Mouse (Mus musculus) neural tube, embryonic 13.5 days (tissue): ENCODE data around the gene Ccdc149. TPM values are rescaled to one million over a fixed set of nuclear protein-coding genes. Genes with fewer than 3 reads are reported as not detected.

Experiments used
- ATAC-seq: fragments of 200-750 bp; cut with Nextera tagmentation; 2 replicates; pipeline ENCODE4 v1.8.0; 2017; ENCODE audit warnings: low read depth, mild to moderate bottlenecking, moderate TSS enrichment, moderate library complexity
- H3K27ac ChIP-seq: fragments of 300-500 bp; sonication (generic); replicated peaks from 2 replicates; pipeline ENCODE4 v1.5.1; 2015; ENCODE audit warnings: moderate library complexity, mild to moderate bottlenecking, inconsistent platforms
- H3K27me3 ChIP-seq: fragments of 300-500 bp; sonication (generic); 2 replicates; pipeline ENCODE4 v1.6.1; 2015; ENCODE audit warnings: mild to moderate bottlenecking, inconsistent platforms
- H3K36me3 ChIP-seq: fragments of 300-500 bp; sonication (generic); 2 replicates; pipeline ENCODE4 v1.6.1; 2015; ENCODE audit warnings: mild to moderate bottlenecking, inconsistent platforms
- H3K4me1 ChIP-seq: fragments of 300-500 bp; sonication (generic); replicated peaks from 2 replicates; pipeline ENCODE4 v1.6.1; 2015; ENCODE audit warnings: inconsistent platforms
- H3K4me2 ChIP-seq: fragments of 300-500 bp; sonication (generic); 2 replicates; pipeline ENCODE4 v1.6.1; 2015; ENCODE audit warnings: inconsistent platforms, mild to moderate bottlenecking, moderate library complexity
- H3K4me3 ChIP-seq: fragments of 300-500 bp; sonication (generic); 2 replicates; pipeline ENCODE4 v1.5.1; 2015; ENCODE audit warnings: mild to moderate bottlenecking, inconsistent platforms
- H3K9ac ChIP-seq: fragments of 300-500 bp; sonication (generic); 2 replicates; pipeline ENCODE4 v1.6.1; 2015; ENCODE audit warnings: moderate library complexity, mild to moderate bottlenecking, inconsistent platforms
- H3K9me3 ChIP-seq: fragments of 300-500 bp; sonication (generic); 2 replicates; pipeline ENCODE4 v1.6.1; 2016; ENCODE audit warnings: inconsistent platforms
- WGBS: fragments of 180-500 bp; shearing (Covaris S2); methylation state at CpG from one replicate; pipeline ENCODE4 v1.1.7; 2015; 5-methylcytosine and 5-hydroxymethylcytosine counted together
- polyA plus RNA-seq: library from polyadenylated mRNA; unstranded; fragments of >200 nt; fragmentation: Nextera tagmentation; extraction: Ambion mirVana; gene quantifications from 2 replicates; pipeline ENCODE4 v1.2.1, GENCODE M21; 2015

The Ccdc149 gene
- polyA plus RNA-seq, 1 experiment from 2014 or later = 7.5 TPM

- H3K4me3 ChIP-seq = peak overlapping the region; percentile 47
- H3K4me2 ChIP-seq = peak overlapping the region; percentile 74
- peak overlapping the region; percentile 64 for H3K9ac ChIP-seq
- H3K27me3 ChIP-seq = 0 out of 2 replicates have a peak, but pooled peaks cover 2% of the 10 kb centered on the region
- H3K36me3 ChIP-seq = no peaks in the 10 kb centered on the region
- ATAC-seq = peak; percentile 59; the same call in 1 of the 2 replicates
- H3K4me1 ChIP-seq = peaks cover 20% of the 10 kb centered on the region
- no peaks in the 10 kb centered on the region; the same call in 1 of the 2 replicates for H3K9me3 ChIP-seq
- 8% methylated on average over 7 of the region's 7 CpGs for WGBS
- H3K27ac ChIP-seq = peak overlapping the region; percentile 49; the same call in 1 of the 2 replicates
These were observed 5.5 kb upstream of the Ccdc149 start for GRCm38 (mm10) chr5:52476826-52477225.

GRCm38 (mm10) chr5:52476292-52476701 lies 5.0 kb upstream of the Ccdc149 start:
- H3K9me3 ChIP-seq = no peaks in the 10 kb centered on the region; the same call in 1 of the 2 replicates
- WGBS = under 1% methylated on average over 23 of the region's 23 CpGs
- peak overlapping the region; percentile 64 for H3K9ac ChIP-seq
- peak overlapping the region; percentile 74 for H3K4me2 ChIP-seq
- peak overlapping the region; percentile 49; the same call in 1 of the 2 replicates for H3K27ac ChIP-seq
- H3K27me3 ChIP-seq = 0 out of 2 replicates have a peak, but pooled peaks cover 2% of the 10 kb centered on the region
- H3K36me3 ChIP-seq = no peaks in the 10 kb centered on the region
- H3K4me1 ChIP-seq = peaks cover 25% of the 10 kb centered on the region
- peak; percentile 82 for ATAC-seq
- peak overlapping the region; percentile 47 for H3K4me3 ChIP-seq

GRCm38 (mm10) chr5:52473988-52474387 lies 2.7 kb upstream of the Ccdc149 start:
- ATAC-seq = no peak
- 0 out of 2 replicates have a peak, but pooled peaks cover 2% of the 10 kb centered on the region for H3K27me3 ChIP-seq
- H3K4me2 ChIP-seq = no peak overlapping the region
- WGBS = 81% methylated on average over 7 of the region's 7 CpGs
- H3K9ac ChIP-seq = no peak overlapping the region
- no peaks in the 10 kb centered on the region for H3K36me3 ChIP-seq
- H3K4me3 ChIP-seq = no peak overlapping the region
- H3K9me3 ChIP-seq = no peaks in the 10 kb centered on the region; the same call in 1 of the 2 replicates
- H3K27ac ChIP-seq = no peak overlapping the region
- H3K4me1 ChIP-seq = peaks cover 30% of the 10 kb centered on the region

- 55% methylated on average over 5 of the region's 5 CpGs for WGBS
- H3K4me2 ChIP-seq = peak overlapping the region; percentile 84
- ATAC-seq = peak; percentile 36
- no peaks in the 10 kb centered on the region; the same call in 1 of the 2 replicates for H3K9me3 ChIP-seq
- H3K4me1 ChIP-seq = peaks cover 9% of the 10 kb centered on the region
- H3K27ac ChIP-seq = peak overlapping the region; percentile 87; the same call in 1 of the 2 replicates
- H3K27me3 ChIP-seq = 0 out of 2 replicates have a peak, but pooled peaks cover 2% of the 10 kb centered on the region
- peak overlapping the region; percentile 67 for H3K4me3 ChIP-seq
- peak overlapping the region; percentile 92 for H3K9ac ChIP-seq
- H3K36me3 ChIP-seq = no peaks in the 10 kb centered on the region
These were observed 770 bp downstream of the Ccdc149 start for GRCm38 (mm10) chr5:52470551-52470950.

GRCm38 (mm10) chr5:52467841-52468240 lies 3.5 kb downstream of the Ccdc149 start:
- H3K36me3 ChIP-seq = no peaks in the 10 kb centered on the region
- peaks cover 9% of the 10 kb centered on the region for H3K4me1 ChIP-seq
- 0 out of 2 replicates have a peak, but pooled peaks cover 2% of the 10 kb centered on the region for H3K27me3 ChIP-seq
- no peak for ATAC-seq
- no peak overlapping the region for H3K27ac ChIP-seq
- peaks cover 6% of the 10 kb centered on the region for H3K9me3 ChIP-seq
- H3K4me2 ChIP-seq = no peak overlapping the region
- 92% methylated on average over 3 of the region's 3 CpGs for WGBS
- no peak overlapping the region for H3K9ac ChIP-seq
- H3K4me3 ChIP-seq = no peak overlapping the region

DNA sequence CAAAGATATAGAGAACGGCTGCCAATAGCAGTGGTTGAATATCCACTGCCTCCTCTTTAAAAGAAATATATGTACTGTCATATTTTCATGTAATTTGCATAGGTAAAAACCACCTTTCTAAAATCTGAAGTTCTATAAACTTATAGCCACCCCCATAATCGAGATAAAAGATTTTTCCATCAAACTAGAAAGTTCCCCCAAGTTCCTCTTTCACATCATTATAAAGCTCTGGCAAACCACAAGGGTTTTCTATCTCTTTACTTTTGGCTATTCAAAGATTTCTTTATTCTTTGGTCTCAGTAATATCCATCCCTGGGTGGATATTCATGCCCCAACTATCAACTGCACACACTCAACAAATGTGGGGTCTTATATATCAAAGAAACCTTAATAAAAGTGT lies 8.9 kb downstream of the Ccdc149 start:
- Histone ChIP-seq H3K27ac (no peak overlapping the region), H3K4me2 (no peak overlapping the region), H3K4me1 (no peaks in the 10 kb centered on the region), H3K9me3 (peaks cover 6% of the 10 kb centered on the region), H3K27me3 (no peaks in the 10 kb centered on the region), H3K4me3 (no peak overlapping the region), H3K36me3 (no peaks in the 10 kb centered on the region), H3K9ac (no peak overlapping the region)
- 72% methylated on average over 2 of the region's 2 CpGs for WGBS
- no peak for ATAC-seq

DNA sequence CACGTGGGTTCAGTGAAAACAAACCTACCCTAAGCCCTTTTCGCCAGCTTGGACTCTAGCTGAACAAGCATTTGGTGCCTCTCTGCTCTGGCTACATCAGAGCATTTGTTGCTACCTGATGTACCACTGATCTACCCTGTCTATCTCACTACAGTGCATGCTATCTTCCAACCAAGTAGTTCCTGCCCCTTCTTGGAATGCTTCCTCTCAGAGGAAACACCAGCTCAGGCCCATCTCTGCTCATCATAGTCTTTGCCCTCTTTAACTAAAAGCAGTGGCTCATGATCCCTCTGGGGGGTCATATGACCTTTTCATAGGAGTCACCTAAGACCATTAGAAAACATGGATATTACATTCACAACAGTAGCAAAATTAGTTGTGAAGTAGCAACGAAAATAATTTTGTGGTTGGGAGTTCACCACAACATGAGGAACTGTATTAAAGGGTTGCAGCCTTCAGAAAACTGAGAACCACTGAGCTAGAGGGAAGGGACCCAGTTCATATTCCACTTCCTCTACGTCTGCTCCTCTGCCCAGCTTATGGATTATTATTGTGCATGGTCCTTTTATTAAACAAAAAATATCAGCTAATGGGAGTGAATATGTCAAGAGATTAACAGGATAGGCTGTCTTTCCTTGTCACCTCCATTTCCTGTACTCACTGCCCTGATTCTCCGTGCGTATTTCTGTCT lies 9.7 kb downstream of the Ccdc149 start:
- Histone ChIP-seq H3K27me3 (no peaks in the 10 kb centered on the region), H3K9ac (no peak overlapping the region), H3K4me2 (no peak overlapping the region), H3K27ac (no peak overlapping the region), H3K36me3 (no peaks in the 10 kb centered on the region), H3K9me3 (peaks cover 6% of the 10 kb centered on the region; the same call in 1 of the 2 replicates), H3K4me1 (no peaks in the 10 kb centered on the region; the same call in 1 of the 2 replicates), H3K4me3 (no peak overlapping the region)
- no peak for ATAC-seq
- WGBS = 77% methylated on average over 6 of the region's 6 CpGs

GRCm38 (mm10) chr5:52459308-52459707 lies 12.0 kb downstream of the Ccdc149 start:
- Histone ChIP-seq H3K9ac (no peak overlapping the region), H3K9me3 (no peaks in the 10 kb centered on the region), H3K4me1 (no peaks in the 10 kb centered on the region; the same call in 1 of the 2 replicates), H3K27ac (no peak overlapping the region), H3K4me2 (no peak overlapping the region), H3K27me3 (no peaks in the 10 kb centered on the region), H3K36me3 (no peaks in the 10 kb centered on the region), H3K4me3 (no peak overlapping the region)
- WGBS = 89% methylated on average over 4 of the region's 4 CpGs
- no peak for ATAC-seq

DNA sequence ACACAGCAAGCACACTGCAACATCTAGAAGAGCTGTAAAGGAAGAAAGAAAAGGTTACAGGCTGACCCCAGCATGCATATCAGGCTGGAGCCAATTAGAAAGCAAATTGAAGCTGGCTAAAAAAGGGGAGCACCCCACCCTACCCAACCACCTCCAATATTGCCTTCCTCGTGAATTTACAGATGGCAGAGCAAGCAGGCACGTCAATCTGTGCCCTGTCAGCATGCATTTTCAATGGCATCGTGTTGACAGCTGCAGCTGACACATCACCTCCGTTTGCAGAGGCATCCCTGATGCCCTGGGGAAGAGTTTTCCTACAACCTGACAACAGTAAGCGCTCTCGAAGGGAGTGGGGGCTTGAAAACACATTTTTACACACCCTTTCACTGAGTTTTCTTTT lies 14.2 kb downstream of the Ccdc149 start:
- no peak overlapping the region for H3K4me3 ChIP-seq
- no peaks in the 10 kb centered on the region; the same call in 1 of the 2 replicates for H3K4me1 ChIP-seq
- no peak overlapping the region for H3K4me2 ChIP-seq
- H3K9me3 ChIP-seq = no peaks in the 10 kb centered on the region
- H3K27ac ChIP-seq = no peak overlapping the region
- ATAC-seq = no peak
- no peaks in the 10 kb centered on the region for H3K36me3 ChIP-seq
- no peaks in the 10 kb centered on the region for H3K27me3 ChIP-seq
- H3K9ac ChIP-seq = no peak overlapping the region
- WGBS = 61% methylated on average over 6 of the region's 6 CpGs

GRCm38 (mm10) chr5:52450821-52451220 lies 20.5 kb downstream of the Ccdc149 start:
- H3K4me1 ChIP-seq = no peaks in the 10 kb centered on the region
- no peaks in the 10 kb centered on the region for H3K27me3 ChIP-seq
- 75% methylated on average over 9 of the region's 9 CpGs for WGBS
- no peak overlapping the region for H3K9ac ChIP-seq
- no peak overlapping the region for H3K4me2 ChIP-seq
- no peaks in the 10 kb centered on the region for H3K36me3 ChIP-seq
- H3K4me3 ChIP-seq = no peak overlapping the region
- no peak overlapping the region; the same call in 1 of the 2 replicates for H3K27ac ChIP-seq
- 0 out of 2 replicates have a peak, but pooled peaks have one; percentile 53 for ATAC-seq
- no peaks in the 10 kb centered on the region for H3K9me3 ChIP-seq

GRCm38 (mm10) chr5:52449187-52449586 lies 22.1 kb downstream of the Ccdc149 start:
- WGBS = 64% methylated on average over 8 of the region's 8 CpGs
- no peak overlapping the region for H3K4me3 ChIP-seq
- no peak overlapping the region for H3K4me2 ChIP-seq
- H3K9me3 ChIP-seq = no peaks in the 10 kb centered on the region
- no peaks in the 10 kb centered on the region for H3K27me3 ChIP-seq
- H3K27ac ChIP-seq = no peak overlapping the region
- H3K36me3 ChIP-seq = no peaks in the 10 kb centered on the region
- H3K9ac ChIP-seq = no peak overlapping the region
- no peak for ATAC-seq
- H3K4me1 ChIP-seq = no peaks in the 10 kb centered on the region

DNA sequence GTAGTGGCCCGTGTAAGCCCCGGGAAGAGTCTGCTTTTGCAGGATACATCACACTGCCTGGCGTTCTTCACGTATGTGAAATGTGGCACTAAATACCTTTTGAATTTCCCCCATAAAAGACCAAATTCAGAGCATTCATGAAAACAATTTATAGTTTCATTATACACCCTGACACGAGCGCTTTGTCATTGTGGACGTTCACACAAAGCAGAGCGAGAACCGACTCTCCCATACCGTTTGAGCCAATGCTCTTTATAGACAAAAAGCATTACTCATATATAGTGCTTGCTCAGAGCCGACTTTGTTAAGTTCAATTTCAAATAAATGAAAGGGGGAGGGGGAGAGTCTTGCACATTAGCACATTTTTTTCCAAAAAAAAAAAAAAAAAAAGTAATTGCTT lies 31.0 kb downstream of the Ccdc149 start:
- no peak; the same call in 1 of the 2 replicates for ATAC-seq
- Histone ChIP-seq H3K4me1 (peaks cover 5% of the 10 kb centered on the region; the same call in 1 of the 2 replicates), H3K4me3 (no peak overlapping the region), H3K27ac (no peak overlapping the region), H3K4me2 (peak overlapping the region; percentile 27), H3K9me3 (no peaks in the 10 kb centered on the region; the same call in 1 of the 2 replicates), H3K9ac (no peak overlapping the region), H3K27me3 (no peaks in the 10 kb centered on the region), H3K36me3 (no peaks in the 10 kb centered on the region)
- WGBS = 38% methylated on average over 11 of the region's 11 CpGs
